Mouse (Mus musculus) cerebellum, postnatal 10 days (tissue): ENCODE results near the gene Clock.

Experiments used
- DNase-seq, 2 experiments: peaks; one replicate each; pipeline ENCODE4 v3.0.0; 2021; ENCODE audit warnings: mixed read lengths in 2 of 2

Gene Clock

DNA sequence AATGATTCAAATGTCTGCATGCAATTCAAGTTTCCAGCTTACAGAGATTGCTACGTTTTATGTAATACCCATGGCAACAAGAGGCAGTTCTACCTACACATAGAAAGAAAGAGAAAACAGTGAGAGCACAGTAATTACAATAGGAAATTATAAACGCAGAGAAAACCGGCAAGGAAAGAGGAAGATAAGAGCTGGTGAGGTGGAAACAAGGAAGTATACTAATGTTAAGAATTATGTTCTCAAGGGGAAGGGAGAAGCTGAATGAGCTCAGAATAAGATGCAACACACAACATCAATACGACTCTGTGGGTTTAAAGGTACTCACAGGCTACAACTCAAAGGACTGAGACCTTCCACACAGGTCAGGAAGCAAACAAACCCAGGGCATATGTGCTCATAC is 29.6 kb downstream of the Clock start:
- DNase-seq, result no peak

DNA sequence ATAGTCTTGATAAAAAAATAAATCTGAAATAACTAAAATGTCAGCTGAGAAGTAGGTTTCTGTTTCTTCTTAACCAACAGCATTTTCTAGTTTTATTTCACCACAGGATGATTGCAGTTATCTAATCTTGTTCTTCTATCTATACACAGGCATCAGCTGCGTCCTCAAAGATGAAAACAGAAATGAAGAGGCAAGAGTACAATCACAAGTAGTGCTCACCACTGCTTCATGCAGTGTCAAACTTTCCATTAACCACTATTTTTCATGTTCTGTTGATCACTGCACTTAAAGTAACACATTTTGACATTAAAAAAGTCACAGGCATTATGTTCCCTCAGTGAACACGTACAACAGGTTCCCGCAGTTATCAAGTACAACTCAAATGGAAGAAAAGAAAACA is 53.6 kb downstream of the Clock start:
- no peak for DNase-seq

DNA sequence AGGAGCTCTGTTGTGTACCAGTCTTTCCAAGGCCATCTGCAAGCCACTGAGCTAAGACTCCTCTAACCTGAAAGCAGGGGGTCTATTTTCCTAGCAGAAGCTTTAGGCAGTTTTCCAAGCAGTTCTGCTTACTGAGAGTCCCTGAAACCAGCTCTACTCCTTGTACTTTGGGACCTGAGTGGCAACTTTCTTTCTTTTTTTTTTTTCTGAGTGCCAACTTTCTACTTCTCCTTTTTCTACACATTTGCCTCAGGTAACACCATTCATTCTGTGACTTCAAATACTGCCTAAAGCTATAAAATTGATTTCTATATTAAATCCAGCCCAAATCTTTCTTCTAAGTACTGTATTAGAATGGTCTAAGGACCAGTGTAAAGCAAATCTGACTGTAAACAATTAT is 58.1 kb downstream of the Clock start:
- no peak for DNase-seq

DNA sequence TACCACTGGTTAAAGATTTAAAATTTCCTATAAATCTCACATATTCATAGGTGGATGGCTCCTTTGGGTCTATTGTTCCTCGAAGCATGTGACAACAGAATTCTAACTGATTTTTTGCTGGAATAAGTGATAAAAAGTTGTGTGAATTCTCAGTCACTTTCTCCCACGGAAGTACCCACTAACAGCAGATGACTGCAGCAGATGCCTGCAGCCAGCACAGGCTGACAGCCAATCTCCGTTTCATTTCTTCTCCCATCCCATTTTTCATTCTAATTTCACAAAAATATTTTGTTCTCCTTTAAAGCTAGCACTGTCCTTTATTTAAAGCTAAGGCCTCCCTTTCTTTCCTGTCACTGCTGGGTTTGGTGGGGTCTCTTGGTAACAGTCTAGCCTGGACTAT is 59.2 kb downstream of the Clock start:
- DNase-seq, result no peak

DNA sequence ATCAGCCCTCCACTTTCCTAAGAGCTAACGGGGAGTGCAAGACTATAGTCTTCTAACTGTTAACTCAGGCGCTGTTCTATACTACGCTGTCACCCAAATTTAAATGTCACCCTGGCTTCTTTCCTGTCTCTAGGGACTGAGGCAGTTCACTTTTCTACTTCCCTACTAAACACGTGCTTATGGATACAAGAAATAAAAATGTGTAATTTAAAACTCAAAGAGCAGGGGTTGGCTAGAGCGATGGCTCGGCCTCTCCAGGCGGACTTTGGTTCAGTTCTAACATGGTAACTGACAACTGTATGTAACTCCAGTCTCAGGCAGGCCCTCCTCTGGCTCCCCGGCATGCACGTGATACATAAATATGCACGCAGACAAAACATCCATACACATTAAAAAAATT is 60.2 kb downstream of the Clock start:
- no peak for DNase-seq

DNA sequence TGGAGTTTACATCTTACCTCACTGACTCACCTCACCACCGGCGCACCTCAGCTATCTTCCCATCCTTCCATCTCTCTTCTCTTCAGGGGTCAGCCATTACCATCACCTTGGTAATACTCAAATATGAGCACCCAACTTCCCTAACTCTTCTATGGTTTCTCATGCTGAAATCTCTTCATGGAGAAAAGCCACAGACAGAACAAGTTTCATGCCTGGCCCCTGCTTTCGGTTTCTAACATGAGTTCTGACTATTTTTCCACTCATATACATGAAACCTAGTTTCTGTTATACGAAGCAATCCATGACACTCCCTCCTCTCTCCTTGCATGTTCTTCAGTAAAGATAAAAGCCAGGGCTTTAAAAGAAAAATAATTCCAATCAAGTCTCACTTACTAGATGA is 60.7 kb downstream of the Clock start:
- no peak for DNase-seq

DNA sequence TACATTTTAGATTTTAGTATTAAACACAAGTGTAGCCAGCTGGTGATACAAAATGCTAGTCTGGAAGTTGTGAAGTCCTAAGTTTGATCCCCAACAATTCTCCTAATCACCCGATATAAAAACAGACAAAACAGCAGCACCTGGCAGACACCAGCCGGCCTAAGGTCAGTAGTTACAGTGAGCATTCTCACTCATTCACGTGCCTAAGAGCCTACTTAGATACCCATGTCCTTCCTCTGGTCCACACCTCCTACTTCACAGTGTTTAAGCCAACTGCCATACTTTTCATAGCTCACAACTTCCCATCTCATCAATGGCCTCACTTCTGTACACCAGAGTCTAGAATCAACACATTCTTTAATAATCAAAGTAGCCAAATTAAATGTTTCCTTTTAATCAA is 61.3 kb downstream of the Clock start:
- DNase-seq, result no peak

DNA sequence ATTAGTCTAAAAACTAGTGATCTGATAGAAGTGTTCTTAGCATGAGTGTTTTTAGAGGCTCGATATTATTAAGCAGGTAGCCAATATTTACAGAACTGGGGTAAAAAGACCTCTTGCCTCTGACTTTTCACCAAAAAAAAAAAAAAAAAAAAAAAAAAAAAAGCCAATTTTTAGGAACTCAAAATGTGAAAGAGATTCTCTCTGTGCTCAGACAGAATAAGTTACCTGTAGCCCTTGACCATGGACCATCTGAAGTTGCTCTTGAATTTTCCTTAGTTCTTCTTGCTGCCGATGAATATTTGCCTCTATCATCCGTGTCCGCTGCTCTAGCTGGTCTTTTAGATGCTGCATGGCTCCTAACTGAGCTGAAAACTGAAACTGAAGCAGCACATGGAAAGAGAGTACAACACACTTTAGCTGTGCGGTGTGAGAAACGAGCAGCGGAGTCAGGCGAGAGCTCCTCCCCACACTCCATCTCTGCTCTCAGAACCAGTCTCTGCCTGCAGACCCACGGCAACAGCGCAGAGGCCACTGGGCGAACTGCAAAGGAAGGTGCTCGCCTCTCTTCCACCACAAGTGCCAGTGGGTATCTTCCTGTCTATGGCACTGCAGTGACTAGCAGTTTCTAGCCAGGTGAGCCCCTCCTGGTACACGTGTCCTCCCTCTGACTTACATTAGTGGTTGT is 73.3 kb downstream of the Clock start:
- no peak for DNase-seq

DNA sequence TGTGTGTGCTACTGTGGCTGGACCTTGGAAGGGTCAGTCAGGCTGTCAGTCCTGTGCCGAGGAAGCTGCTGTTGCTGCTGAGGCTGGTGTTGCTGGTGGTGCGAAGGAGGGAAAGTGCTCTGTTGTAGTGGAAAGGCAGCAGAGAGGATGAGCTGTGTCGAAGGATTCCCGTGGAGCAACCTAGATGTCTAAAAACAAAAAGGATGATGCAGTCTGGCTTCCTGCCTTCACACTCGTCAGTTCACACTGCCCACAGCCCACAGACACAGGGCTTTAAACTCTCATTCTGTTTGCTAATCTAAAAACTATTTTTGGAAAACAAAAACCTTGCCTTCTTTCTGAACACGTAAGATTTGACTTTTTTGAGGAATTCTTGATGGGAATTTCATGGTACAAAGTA is 87.9 kb downstream of the Clock start:
- DNase-seq, result no peak

DNA sequence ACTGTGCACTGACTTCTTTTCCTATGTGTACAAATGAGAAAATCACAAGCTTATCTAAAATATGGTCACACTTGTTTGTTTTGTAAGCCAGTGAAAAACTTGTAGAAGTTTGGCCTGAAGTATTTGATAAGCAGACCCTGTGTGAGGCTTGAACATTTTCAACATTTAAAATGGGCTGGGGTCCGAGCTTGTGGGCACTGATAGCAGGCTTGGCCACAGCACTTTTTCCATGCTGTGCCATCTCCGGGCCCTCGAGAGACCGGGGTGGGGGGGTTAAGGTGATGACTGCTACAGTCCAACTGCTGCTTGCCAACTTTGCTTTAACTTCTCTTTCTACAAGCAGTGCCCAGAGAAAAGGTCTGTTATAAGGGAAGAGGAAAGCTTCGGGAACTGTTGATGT is 96.5 kb downstream of the Clock start:
- DNase-seq, result no peak

DNA sequence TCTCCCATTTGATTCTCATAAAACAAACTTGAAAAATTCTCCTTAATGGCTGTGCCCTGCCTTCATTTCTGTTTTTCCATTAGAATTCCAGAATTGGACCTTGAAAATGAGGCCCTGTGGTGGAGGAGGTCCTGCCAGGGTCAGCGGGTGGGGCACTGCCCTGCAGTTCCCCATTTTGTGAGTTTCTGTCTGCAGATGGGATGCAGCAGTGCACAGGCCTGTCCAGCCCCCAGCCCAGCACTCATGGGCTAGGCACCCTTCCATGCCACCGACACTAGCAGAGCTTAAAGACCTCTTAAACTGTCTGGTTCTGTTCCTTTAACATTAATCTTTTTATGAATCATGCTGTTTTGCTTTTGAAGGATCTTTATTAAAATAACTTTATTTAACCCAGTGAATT is 98.7 kb downstream of the Clock start:
- no peak for DNase-seq

DNA sequence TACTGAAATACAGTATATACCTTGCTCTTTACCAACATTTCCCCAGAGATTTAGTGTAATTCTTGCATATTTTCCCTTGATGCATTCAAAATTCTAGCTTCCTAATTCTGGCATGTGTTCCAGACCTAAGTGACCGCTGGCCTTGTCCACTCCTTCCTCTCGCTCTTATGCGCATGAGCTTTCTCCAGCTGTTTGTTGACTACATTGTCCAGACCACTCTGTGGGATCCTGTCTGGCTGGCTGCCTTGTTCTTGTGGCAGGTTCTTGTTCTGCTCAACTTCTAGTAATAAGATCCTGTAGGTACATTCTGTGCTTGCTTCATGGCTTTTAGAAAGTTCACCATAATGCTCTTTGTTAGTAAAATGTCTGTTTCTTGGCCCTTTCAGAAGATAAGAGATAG is 101.4 kb downstream of the Clock start:
- DNase-seq, result no peak

DNA sequence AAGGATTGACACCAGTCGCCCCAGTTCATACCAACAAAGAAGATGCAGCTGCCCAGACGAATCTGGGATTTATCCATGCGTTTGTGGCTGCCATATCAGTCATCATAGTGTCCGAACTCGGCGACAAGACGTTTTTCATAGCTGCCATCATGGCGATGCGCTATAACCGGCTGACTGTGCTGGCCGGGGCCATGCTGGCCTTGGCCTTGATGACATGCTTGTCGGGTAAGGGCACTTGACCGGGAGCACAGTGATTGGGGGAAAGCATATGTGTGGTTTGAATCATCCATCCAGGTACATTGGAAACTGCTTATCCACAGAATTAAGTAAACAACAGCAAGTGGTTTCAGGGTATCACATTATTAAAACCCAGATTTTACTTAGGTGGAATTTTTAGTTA is 105.2 kb downstream of the Clock start:
- DNase-seq, result no peak

DNA sequence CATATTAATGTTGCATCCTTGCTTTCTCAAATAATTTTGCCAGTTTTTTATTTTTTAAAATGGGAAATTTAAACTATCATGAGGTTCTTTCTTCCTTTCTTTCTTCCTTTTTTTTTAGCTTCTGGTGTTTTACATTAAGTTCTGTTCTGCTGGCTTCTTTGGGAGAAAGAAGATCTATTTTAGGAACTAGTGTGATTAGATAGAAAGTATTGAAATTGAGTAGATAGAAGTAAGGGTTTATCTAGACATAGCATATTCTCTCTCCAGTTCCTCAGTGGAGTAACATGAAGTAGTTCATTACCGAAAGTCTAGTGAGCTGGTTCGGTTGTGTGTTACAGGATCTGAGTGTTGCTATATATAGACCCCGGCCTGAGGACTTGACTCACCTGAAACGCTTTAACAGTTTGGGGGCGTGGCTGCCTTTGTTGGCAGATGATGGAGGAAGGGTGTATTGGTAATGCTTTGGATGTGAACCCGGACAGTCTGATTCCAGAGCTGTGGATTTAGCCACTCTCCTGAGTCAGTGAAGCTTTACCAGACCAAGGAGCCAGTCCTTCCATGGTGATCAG is 110.1 kb downstream of the Clock start:
- no peak for DNase-seq

DNA sequence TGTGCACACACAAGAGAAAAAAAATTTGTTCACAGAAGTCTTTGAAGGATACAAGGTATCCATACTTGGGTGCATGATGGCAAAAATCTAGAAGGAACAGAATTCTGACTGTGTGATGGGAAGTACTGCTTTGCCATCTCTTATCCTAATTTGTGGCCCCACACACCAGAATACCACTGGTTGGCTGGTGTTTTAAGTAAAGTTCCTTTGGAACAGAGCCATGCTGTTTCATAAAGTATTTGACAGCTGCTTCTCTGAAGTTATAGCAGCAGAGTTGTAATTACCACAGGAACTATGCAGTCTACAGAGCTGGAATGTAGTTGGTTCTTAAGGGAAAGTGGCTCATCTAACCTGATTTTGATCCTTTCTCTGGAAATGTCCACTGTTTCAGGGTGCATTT is 111.5 kb downstream of the Clock start:
- no peak for DNase-seq

DNA sequence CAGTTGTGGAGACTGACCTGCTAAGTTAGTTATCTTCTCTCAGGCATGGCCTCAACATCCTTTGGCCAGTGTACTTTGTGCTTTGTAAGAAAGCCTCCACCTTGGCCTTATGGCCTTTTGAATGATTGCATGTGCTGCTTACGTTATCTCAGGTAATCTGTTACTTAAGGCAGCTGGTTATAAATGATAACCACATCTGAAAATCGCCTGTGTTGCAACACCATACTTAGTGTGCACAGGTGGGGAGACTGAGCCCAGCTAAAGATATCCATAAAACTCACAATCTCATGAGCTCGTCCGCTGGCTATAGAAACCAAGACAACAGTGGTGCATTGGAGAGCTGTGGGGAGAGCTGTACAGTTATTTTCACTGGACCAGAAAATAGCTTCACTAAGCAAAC is 114.0 kb downstream of the Clock start:
- no peak for DNase-seq

DNA sequence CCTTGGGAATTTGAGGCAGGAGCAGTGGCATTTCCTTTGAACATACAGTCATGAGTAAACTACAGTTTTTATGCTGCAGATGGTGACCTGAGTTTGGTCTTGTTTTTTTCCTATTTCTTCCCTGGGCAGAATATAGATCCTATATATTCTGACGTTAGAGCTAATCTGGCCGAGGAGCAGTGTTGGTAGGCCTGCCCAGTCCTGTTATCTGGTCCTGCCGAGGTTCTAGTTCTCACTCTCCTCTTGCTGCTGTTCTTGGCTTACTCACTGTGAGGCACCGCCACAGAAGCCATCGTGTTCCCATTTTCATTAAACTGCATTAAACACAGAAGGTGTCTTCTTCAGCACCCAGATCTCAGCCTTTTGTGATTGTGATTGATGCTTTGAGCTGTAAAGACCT is 116.7 kb downstream of the Clock start:
- no peak for DNase-seq

DNA sequence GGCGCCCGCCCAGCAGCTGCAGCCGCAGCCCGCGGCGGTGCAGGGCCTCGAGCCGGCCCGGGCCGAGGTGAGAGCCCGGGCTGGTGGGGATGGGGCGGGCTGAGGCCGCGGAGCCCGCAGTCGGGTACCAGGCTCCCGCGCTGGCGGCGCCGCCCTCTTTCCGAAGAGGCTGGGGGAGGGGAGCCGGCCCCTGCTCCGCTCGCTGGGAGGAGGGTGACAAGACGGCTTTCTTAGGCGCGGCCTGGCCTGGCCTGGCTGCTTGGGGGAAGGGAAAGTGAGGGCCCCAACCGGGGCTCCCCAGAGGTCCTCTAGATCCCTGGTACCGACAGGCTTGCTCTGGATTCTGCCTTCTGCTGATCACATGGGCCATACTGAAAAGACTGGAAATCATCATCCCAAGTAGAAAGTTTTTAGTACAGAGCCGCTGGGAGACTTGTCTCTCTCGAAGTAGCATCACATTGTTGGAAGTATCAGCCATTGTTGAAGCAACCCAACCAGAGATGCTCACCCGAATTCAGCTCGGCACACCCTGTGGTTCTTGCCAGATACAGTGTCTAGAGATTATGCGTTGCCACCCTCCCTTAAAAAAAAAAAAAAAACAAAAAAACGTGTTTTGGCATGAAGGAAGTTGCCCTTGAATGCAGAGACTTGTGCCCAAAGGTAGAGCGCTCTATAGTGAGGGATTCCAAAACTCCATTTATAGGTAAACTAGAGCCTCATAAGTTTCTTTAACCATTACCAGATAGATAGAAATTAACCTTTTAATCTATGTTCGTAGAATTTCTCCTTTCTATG is 120.1 kb downstream of the Clock start:
- DNase-seq, result peak; percentile 79 to 83

DNA sequence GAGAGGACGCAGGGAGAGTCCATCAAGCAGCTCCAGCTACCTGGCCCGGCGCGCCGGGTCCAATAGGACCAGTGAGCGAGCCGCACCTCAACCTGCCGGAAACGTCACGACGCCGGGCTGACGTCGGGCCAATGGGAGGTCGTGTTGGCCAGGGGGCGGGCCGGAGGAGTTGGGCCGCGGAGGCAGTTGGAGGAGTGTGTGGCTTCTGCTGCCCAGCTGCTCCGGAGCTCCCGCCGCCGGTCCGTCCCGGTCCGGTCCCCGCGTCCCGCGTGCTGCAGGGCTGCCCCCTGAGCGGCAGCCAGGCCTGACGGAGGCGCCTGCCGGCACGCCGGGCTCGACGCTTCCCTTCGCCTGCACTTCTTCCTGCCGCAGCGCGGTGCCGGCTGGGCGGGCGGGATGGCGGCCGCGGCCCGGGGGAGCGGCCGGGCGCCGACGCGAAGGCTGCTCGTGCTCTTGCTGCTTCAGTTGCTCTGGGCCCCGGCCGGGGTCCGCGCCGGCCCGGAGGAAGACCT is 120.8 kb downstream of the Clock start, which contains the start of gene Tmem165:
Gene Tmem165 (plus strand): TSS at position 131 of the 512 bp plus-strand sequence.
- peak; percentile 97 to 98 for DNase-seq

DNA sequence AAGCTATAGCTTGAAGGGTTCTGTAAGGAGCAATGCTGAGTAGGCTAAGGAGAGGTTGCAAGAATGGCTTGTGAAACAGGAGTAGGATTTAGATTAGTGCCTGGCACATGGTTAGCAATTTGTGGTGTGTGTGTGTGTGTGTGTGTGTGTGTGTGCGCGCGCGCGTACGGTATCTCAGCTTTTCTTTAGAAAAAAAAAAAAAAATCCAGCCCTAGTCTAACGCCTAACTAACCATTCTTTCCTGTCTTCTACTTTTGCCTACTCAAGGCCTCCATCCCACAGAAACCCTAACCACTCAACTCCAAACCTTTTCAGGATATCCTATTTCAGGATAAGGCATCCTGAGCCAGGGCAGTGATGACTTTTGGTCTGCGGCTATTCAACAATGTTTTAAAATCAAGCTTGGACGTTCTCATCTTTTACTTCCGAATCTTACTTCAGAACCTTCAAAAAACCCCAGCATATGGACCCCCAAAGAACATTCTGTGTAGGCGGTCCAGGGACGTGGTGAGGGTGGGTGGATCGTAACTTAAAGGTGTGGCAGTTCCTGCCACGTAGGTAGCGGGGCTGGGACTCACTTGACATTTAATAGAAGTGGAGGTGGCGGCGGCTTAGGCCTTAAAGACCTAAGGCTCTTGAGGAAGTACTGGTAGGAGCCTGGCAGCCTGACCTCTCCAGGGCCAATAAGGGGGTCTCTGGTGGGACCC is 121.4 kb downstream of the Clock start:
- no peak for DNase-seq

DNA sequence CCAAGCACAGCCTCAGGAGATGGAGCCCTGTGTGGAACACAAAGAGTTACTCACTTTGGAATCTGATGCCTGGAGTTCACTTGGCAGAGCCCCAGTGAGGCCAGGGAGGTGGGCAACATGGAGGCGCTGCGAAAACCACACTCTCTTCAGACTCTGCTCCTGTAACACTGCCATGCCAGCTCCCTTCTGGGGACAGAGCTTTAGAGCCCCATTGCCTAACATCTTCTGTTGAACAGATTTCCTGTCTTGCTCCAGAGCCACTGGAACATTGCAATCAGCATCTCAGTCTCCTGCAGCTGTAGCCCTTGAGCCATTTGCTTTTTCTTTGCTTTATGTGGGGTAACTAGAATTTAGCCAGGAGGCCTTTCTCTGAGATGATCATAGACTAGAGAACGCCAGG is 122.3 kb downstream of the Clock start:
- DNase-seq, result peak; percentile 19 to 22

DNA sequence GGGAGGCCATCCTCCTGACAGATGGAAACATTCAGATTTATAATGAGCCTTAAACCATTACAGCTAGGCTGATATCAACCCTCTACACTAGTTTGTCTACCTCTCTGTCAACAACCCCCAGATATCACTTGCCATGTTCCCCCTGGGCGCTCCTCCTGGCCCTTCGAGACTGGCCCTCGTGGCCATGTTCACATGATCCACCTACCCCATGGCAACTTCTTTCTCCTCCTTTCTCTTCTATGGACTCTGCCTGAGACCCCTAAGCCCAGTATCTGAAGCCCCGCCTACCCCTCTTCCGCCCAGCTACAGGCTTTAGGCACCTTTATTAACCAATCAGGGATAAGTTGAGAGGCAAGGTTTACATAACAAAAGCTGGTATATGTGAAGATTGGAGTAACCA is 124.8 kb downstream of the Clock start:
- no peak for DNase-seq

DNA sequence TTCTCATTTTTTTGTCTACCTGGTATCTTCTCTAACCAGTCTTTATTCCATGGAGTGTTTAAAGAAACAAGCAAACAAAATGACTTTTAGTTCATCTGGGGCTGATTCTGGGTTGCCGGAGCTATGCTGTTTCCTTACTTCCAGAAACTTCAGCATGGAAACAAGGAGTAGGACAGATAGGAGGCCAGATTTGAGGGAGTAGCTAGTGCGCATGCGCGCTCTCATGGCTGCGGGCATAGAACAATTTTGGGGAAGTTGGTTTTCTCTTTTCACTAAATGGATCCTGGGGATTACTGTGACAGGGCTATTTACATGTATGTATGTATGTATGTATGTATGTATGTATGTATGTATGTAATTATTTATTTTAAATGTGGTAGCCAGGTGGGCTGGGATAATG is 125.4 kb downstream of the Clock start:
- DNase-seq, result no peak
